Mouse (Mus musculus): ENCODE measurements around the gene Zfp94.
"Not testable (repeated sequence)": the region's sequence is repeated elsewhere in the genome, so short reads cannot be mapped to it uniquely, and the experiment has no call there.

Gene Zfp94

GRCm38 (mm10) chr7:24278771-24279170 lies 37.7 kb downstream of the Zfp94 start:
- DNase-seq (ENCODE audit: low read depth, low spot score): not testable (repeated sequence)

GRCm38 (mm10) chr7:24274456-24274855 lies 42.0 kb downstream of the Zfp94 start:
- DNase-seq (ENCODE audit: low read depth, low spot score): no peak

GRCm38 (mm10) chr7:24271191-24271590 lies 45.3 kb downstream of the Zfp94 start:
- DNase-seq (ENCODE audit: low read depth, low spot score): no peak

GRCm38 (mm10) chr7:24270288-24270672 lies 46.2 kb downstream of the Zfp94 start, which contains the start of gene Zfp93:
Gene Zfp93, plus strand, starts transcription at chr7:24270420.
- DNase-seq (ENCODE audit: low read depth, low spot score): no peak

GRCm38 (mm10) chr7:24269667-24270287 lies 46.7 kb downstream of the Zfp94 start:
- no peak for DNase-seq (ENCODE audit: low read depth, low spot score)

GRCm38 (mm10) chr7:24269256-24269655 lies 47.2 kb downstream of the Zfp94 start:
- DNase-seq (ENCODE audit: low read depth, low spot score): no peak

- no peak for DNase-seq (ENCODE audit: low read depth, low spot score)
These were observed 48.0 kb downstream of the Zfp94 start for GRCm38 (mm10) chr7:24268176-24269155.

- no peak for DNase-seq (ENCODE audit: low read depth, low spot score)
These were observed 56.5 kb downstream of the Zfp94 start for GRCm38 (mm10) chr7:24260000-24260312.

GRCm38 (mm10) chr7:24259306-24259999 lies 57.0 kb downstream of the Zfp94 start:
- no peak for DNase-seq (ENCODE audit: low read depth, low spot score)

GRCm38 (mm10) chr7:24254633-24255474 lies 61.6 kb downstream of the Zfp94 start, which contains the start of gene Zfp108:
Gene Zfp108, plus strand, starts transcription at chr7:24254794.
- DNase-seq (ENCODE audit: low read depth, low spot score): no peak

- no peak for DNase-seq (ENCODE audit: low read depth, low spot score)
These were observed 62.5 kb downstream of the Zfp94 start for GRCm38 (mm10) chr7:24253779-24254615.
